9 mouse cellular contexts compared by ENCODE assay signal in genomic region chr17:23545841-23546240, GRCm38 (mm10). TPM values are rescaled to one million over a fixed set of nuclear protein-coding genes. Genes with fewer than 3 reads are reported as not detected.
A peak's percentile ranks its signal among the peaks of the same experiment; 100 is the strongest.
DNase-seq lines count a peak whose midpoint lies in the region; ATAC-seq and TF ChIP-seq lines count a peak whose summit lies in the region.
"Had no signal": no experiment of that assay in that cellular context is flagged by ENCODE, and none has a peak within 500 bp of the region (broad histone marks: within the 10 kb centered on the region; RNA-seq: fewer than 3 reads in every experiment).

No protein-coding gene starts in this region.

- H3K4me1 ChIP-seq in lung, postnatal 0 days (ENCODE audit: insufficient read depth, low read depth, low read length), result peaks cover 3% of the 10 kb centered on the region; the same call in 1 of the 2 replicates
- H3K4me1 ChIP-seq in forebrain, embryonic 14.5 days (ENCODE audit: control insufficient read depth, insufficient read depth, low read length), result no peaks in the 10 kb centered on the region
- H3K4me1 ChIP-seq in liver, embryonic 12.5 days, result peaks cover 47% of the 10 kb centered on the region
- peaks cover 10% of the 10 kb centered on the region; the same call in 1 of the 2 replicates for H3K4me1 ChIP-seq in stomach, embryonic 16.5 days (ENCODE audit: control insufficient read depth, insufficient read depth, low read length)

- H3K27me3 ChIP-seq in lung, postnatal 0 days (replicated peaks; ENCODE audit: insufficient read depth, low read length), result no peaks in the 10 kb centered on the region
- H3K27me3 ChIP-seq in forebrain, embryonic 14.5 days (replicated peaks; ENCODE audit: control insufficient read depth, insufficient read depth, low read length), result 0 out of 2 replicates have a peak, but pooled peaks cover 3% of the 10 kb centered on the region
- H3K27me3 ChIP-seq in liver, embryonic 12.5 days (replicated peaks), result peaks cover 9% of the 10 kb centered on the region; the same call in 1 of the 2 replicates
- no peaks in the 10 kb centered on the region for H3K27me3 ChIP-seq in stomach, embryonic 16.5 days (ENCODE audit: control insufficient read depth, insufficient read depth, low read length)

- TF ChIP-seq CTCF in lung, postnatal 0 days (IDR thresholded peaks at IDR 0.05), result no peak

- no peak overlapping the region for H3K4me2 ChIP-seq in lung, postnatal 0 days (replicated peaks; ENCODE audit: low read depth, low read length)
- peak overlapping the region; percentile 56; the same call in 1 of the 2 replicates for H3K4me2 ChIP-seq in forebrain, embryonic 14.5 days (ENCODE audit: low read length)
- peak overlapping the region; percentile 74 for H3K4me2 ChIP-seq in liver, embryonic 12.5 days
- peak overlapping the region; percentile 49 for H3K4me2 ChIP-seq in stomach, embryonic 16.5 days (ENCODE audit: low read depth, low read length)

- no peak for ATAC-seq in lung, postnatal 0 days
- no peak for ATAC-seq in forebrain, embryonic 14.5 days
- ATAC-seq in liver, embryonic 12.5 days, result peak; percentile 1
- no peak for ATAC-seq in stomach, embryonic 16.5 days (ENCODE audit: insufficient read depth, low FRiP score)

- 16% methylated on average over 6 of the region's 6 CpGs for WGBS in lung, postnatal 0 days
- 11% methylated on average over 6 of the region's 6 CpGs for WGBS in forebrain, embryonic 14.5 days
- WGBS in liver, embryonic 12.5 days (ENCODE audit: insufficient replicate concordance), result 4% methylated on average over 6 of the region's 6 CpGs
- 14% methylated on average over 6 of the region's 6 CpGs for WGBS in stomach, embryonic 16.5 days

- H3K9me3 ChIP-seq in lung, postnatal 0 days (ENCODE audit: low read length), result no peaks in the 10 kb centered on the region
- no peaks in the 10 kb centered on the region for H3K9me3 ChIP-seq in forebrain, embryonic 14.5 days (replicated peaks; ENCODE audit: control insufficient read depth, low read length)
- no peaks in the 10 kb centered on the region for H3K9me3 ChIP-seq in liver, embryonic 12.5 days (replicated peaks)
- H3K9me3 ChIP-seq in stomach, embryonic 16.5 days (replicated peaks; ENCODE audit: control insufficient read depth, low read length), result no peaks in the 10 kb centered on the region

- no peaks in the 10 kb centered on the region for H3K36me3 ChIP-seq in lung, postnatal 0 days (ENCODE audit: insufficient read depth, low read length)
- no peaks in the 10 kb centered on the region for H3K36me3 ChIP-seq in forebrain, embryonic 14.5 days (ENCODE audit: control insufficient read depth, insufficient read depth, low read length)
- H3K36me3 ChIP-seq in liver, embryonic 12.5 days, result no peaks in the 10 kb centered on the region
- H3K36me3 ChIP-seq in stomach, embryonic 16.5 days (ENCODE audit: control insufficient read depth, insufficient read depth, low read length), result no peaks in the 10 kb centered on the region

- no peak for TF ChIP-seq EP300 in lung, postnatal 0 days (IDR thresholded peaks at IDR 0.05)

- H3K4me3 ChIP-seq in lung, postnatal 0 days (ENCODE audit: low read depth, low read length), result peak overlapping the region; percentile 83; the same call in 1 of the 2 replicates
- H3K4me3 ChIP-seq in forebrain, embryonic 14.5 days (ENCODE audit: low read depth, low read length), result peak overlapping the region; percentile 56; the same call in 1 of the 2 replicates
- H3K4me3 ChIP-seq in liver, embryonic 12.5 days, result peak overlapping the region; percentile 74
- peak overlapping the region; percentile 84 for H3K4me3 ChIP-seq in stomach, embryonic 16.5 days (replicated peaks; ENCODE audit: low read length)

- no peak for DNase-seq in lung, postnatal 0 days (ENCODE audit: low spot score)
- no peak for DNase-seq in lung, postnatal 36 days
- DNase-seq in forebrain, embryonic 14.5 days (ENCODE audit: low spot score), result no peak
- DNase-seq in spleen, postnatal 14 days (ENCODE audit: low spot score in 2 of 2), result no peak
- DNase-seq in B cell, adult 2 months, result no peak
- no peak for DNase-seq in kidney, adult 18-20 months

- H3K27ac ChIP-seq in lung, postnatal 0 days (ENCODE audit: low read length), result no peak overlapping the region
- H3K27ac ChIP-seq in forebrain, embryonic 14.5 days (ENCODE audit: low read depth, low read length), result no peak overlapping the region
- H3K27ac ChIP-seq in liver, embryonic 12.5 days, result no peak overlapping the region
- no peak overlapping the region for H3K27ac ChIP-seq in stomach, embryonic 16.5 days (ENCODE audit: low read length)

- H3K9ac ChIP-seq in lung, postnatal 0 days (replicated peaks; ENCODE audit: low read depth), result no peak overlapping the region
- H3K9ac ChIP-seq in forebrain, embryonic 14.5 days (ENCODE audit: low read length), result no peak overlapping the region
- 0 out of 2 replicates have a peak overlapping the region, but pooled peaks have one; percentile 81 for H3K9ac ChIP-seq in liver, embryonic 12.5 days
- H3K9ac ChIP-seq in stomach, embryonic 16.5 days (ENCODE audit: low read length), result no peak overlapping the region

RNA-seq across cellular contexts. Expression of gene Zfp213, which starts 18.2 kb away (rescaled TPM):
- polyA plus RNA-seq in lung, postnatal 0 days (2015; fragmentation: Nextera tagmentation; extraction: Ambion mirVana), result 10.5 and 11.5 TPM in 2 replicates
- 17.6 and 20.9 TPM in 2 replicates for polyA plus RNA-seq in forebrain, embryonic 14.5 days (2014; fragmentation: Nextera tagmentation; extraction: Ambion mirVana)
- 8.3 and 9.1 TPM in 2 replicates for polyA plus RNA-seq in liver, embryonic 12.5 days (2016; fragmentation: Nextera tagmentation; extraction: Ambion mirVana)
- polyA plus RNA-seq in stomach, embryonic 16.5 days (2015; fragmentation: Nextera tagmentation; extraction: Ambion mirVana), result 15.1 and 17.2 TPM in 2 replicates

RNA-seq across cellular contexts. Expression of gene Zfp13, which starts 53.4 kb away (rescaled TPM):
- 5.0 and 5.5 TPM in 2 replicates for polyA plus RNA-seq in lung, postnatal 0 days (2015; fragmentation: Nextera tagmentation; extraction: Ambion mirVana)
- polyA plus RNA-seq in forebrain, embryonic 14.5 days (2014; fragmentation: Nextera tagmentation; extraction: Ambion mirVana), result 24.1 and 26.0 TPM in 2 replicates
- polyA plus RNA-seq in liver, embryonic 12.5 days (2016; fragmentation: Nextera tagmentation; extraction: Ambion mirVana), result 2.8 and 2.9 TPM in 2 replicates
- 11.5 and 11.8 TPM in 2 replicates for polyA plus RNA-seq in stomach, embryonic 16.5 days (2015; fragmentation: Nextera tagmentation; extraction: Ambion mirVana)

RNA-seq across cellular contexts. Expression of gene Zscan10, which starts 54.8 kb away (rescaled TPM):
- polyA plus RNA-seq in lung, postnatal 0 days (2015; fragmentation: Nextera tagmentation; extraction: Ambion mirVana), result not detected in 2 replicates
- polyA plus RNA-seq in forebrain, embryonic 14.5 days (2014; fragmentation: Nextera tagmentation; extraction: Ambion mirVana), result not detected in 2 replicates
- not detected in 2 replicates for polyA plus RNA-seq in liver, embryonic 12.5 days (2016; fragmentation: Nextera tagmentation; extraction: Ambion mirVana)
- 0.15 TPM in 1 of 2 replicates, not detected in the other for polyA plus RNA-seq in stomach, embryonic 16.5 days (2015; fragmentation: Nextera tagmentation; extraction: Ambion mirVana)
- polyA plus RNA-seq: gonadal fat pad, adult 2 months had no signal
